In the genomic region with DNA sequence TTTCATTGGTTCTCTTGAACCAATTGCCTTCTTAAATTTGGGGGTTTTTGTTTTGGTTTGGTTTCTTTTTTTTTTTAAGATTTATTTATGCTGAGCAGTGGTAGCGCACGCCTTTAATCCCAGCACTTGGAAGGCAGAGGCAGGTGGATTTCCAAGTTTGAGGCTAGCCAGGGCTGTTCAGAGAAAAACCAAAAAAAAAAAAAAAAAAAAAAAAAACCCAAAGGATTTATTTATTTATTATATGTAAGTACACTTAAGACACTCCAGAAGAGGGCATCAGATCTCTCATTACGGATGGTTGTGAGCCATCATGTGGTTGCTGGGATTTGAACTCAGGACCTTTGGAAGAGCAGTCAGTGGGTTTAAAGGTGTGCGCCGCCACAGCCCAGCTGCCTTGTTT, we compare ENCODE assay signal across 37 mouse cellular contexts. TPM values are rescaled to one million over a fixed set of nuclear protein-coding genes. Genes with fewer than 3 reads are reported as not detected.
"Had no signal": no experiment of that assay in that cellular context is flagged by ENCODE, and none has a peak within 500 bp of the region (broad histone marks: within the 10 kb centered on the region; RNA-seq: fewer than 3 reads in every experiment).

No protein-coding gene starts in this region.

- DNase-seq: gastrocnemius, postnatal 14 days; gastrocnemius, postnatal 36 days; heart, adult 18-20 months; heart, postnatal 14 days; heart, postnatal 36 days; kidney, adult 18-20 months; kidney, adult 8-10 months; kidney, postnatal 10 days; kidney, postnatal 25 days; kidney, postnatal 4 days; liver; liver, embryonic 13.5 days had no signal

- H3K27ac ChIP-seq: heart, embryonic 13.5 days; heart, embryonic 15.5 days; hindbrain, embryonic 13.5 days; hindbrain, embryonic 15.5 days; layer of hippocampus, adult 2 months; left cerebral cortex, adult 2 months; limb, embryonic 10.5 days; limb, embryonic 12.5 days; liver, embryonic 15.5 days had no signal

- H3K4me2 ChIP-seq: heart, embryonic 11.5 days; heart, embryonic 13.5 days; heart, embryonic 15.5 days; hindbrain, embryonic 13.5 days; hindbrain, embryonic 15.5 days; limb, embryonic 12.5 days; liver, embryonic 11.5 days; liver, embryonic 13.5 days; liver, embryonic 15.5 days had no signal

- H3K27me3 ChIP-seq: heart, embryonic 13.5 days; heart, embryonic 15.5 days; hindbrain, embryonic 13.5 days; hindbrain, embryonic 15.5 days; limb, embryonic 12.5 days; liver, embryonic 13.5 days; liver, embryonic 15.5 days had no signal

- H3K4me3 ChIP-seq: heart, embryonic 13.5 days; heart, embryonic 15.5 days; hindbrain, embryonic 13.5 days; hindbrain, embryonic 15.5 days; layer of hippocampus, adult 2 months; left cerebral cortex, adult 2 months; limb, embryonic 10.5 days; limb, embryonic 12.5 days; liver, embryonic 13.5 days; liver, embryonic 15.5 days had no signal

- H3K9ac ChIP-seq: heart, embryonic 13.5 days; heart, embryonic 15.5 days; hindbrain, embryonic 13.5 days; hindbrain, embryonic 15.5 days; limb, embryonic 12.5 days; liver, embryonic 13.5 days; liver, embryonic 15.5 days; liver, postnatal 0 days had no signal

- H3K9me3 ChIP-seq: heart, embryonic 13.5 days; heart, embryonic 15.5 days; hindbrain, embryonic 13.5 days; hindbrain, embryonic 15.5 days; limb, embryonic 10.5 days; limb, embryonic 12.5 days; liver, embryonic 13.5 days; liver, embryonic 15.5 days had no signal

- H3K4me1 ChIP-seq: heart, embryonic 15.5 days; hindbrain, embryonic 13.5 days; hindbrain, embryonic 15.5 days; limb, embryonic 10.5 days; limb, embryonic 12.5 days; liver, embryonic 15.5 days had no signal

- ATAC-seq: inflammation-experienced regulatory T-cells, adult 6 months; liver, postnatal 0 days had no signal

- H3K36me3 ChIP-seq: hindbrain, embryonic 15.5 days had no signal

RNA-seq across cellular contexts. Expression of gene Zar1l, which starts 42.9 kb away (rescaled TPM):
- total RNA-seq: gastrocnemius, adult 18-20 months; gastrocnemius, adult 8-10 months; gastrocnemius, postnatal 14 days; gastrocnemius, postnatal 36 days; heart, adult 18-20 months; heart, adult 8-10 months; heart, postnatal 14 days; heart, postnatal 36 days; hematopoietic stem cell, adult 5-6 weeks; layer of hippocampus, adult 2 months; layer of hippocampus, postnatal 10 days; layer of hippocampus, postnatal 25 days had no signal
- polyA plus RNA-seq: gonadal fat pad, adult 2 months; heart, embryonic 11.5 days; heart, embryonic 13.5 days; heart, embryonic 15.5 days; heart, postnatal 0 days; hindbrain, embryonic 11.5 days; hindbrain, embryonic 13.5 days; hindbrain, embryonic 15.5 days; inflammation-experienced regulatory T-cells, adult 6 months; kidney, embryonic 14.5 days; kidney, embryonic 16.5 days; limb, embryonic 10.5 days; limb, embryonic 12.5 days; limb, embryonic 14.5 days; liver, embryonic 11.5 days; liver, embryonic 13.5 days; liver, embryonic 15.5 days; liver, postnatal 0 days had no signal
